In the genomic region with DNA sequence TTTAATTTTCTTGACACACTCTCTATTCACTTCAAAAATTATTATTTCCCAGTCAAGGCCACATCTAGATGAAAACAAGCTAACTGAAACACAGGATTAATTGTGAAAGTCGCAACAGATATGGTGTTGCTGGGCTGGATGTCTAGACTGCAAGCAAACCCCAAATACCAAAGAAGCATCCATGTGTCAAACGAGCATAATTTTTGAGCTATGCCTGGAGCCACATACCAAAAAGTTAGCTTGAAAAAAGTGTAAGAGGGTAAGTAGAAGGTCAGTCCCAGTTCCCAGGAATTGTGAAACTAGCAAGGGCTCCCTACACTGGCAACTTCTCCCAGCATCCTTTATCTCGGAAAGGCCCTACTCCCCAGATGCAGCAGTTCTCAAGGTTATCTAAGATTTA, we compare ENCODE assay signal across 8 mouse cellular contexts. TPM values are rescaled to one million over a fixed set of nuclear protein-coding genes. Genes with fewer than 3 reads are reported as not detected.
DNase-seq lines count a peak whose midpoint lies in the region; ATAC-seq and TF ChIP-seq lines count a peak whose summit lies in the region.

No protein-coding gene starts in this region.

- H3K4me3 ChIP-seq in lung, embryonic 16.5 days (ENCODE audit: low read length) = peak overlapping the region; percentile 94
- peak overlapping the region; percentile 96 for H3K4me3 ChIP-seq in forebrain, embryonic 12.5 days (replicated peaks)
- peak overlapping the region; percentile 91 for H3K4me3 ChIP-seq in limb, embryonic 13.5 days
- peak overlapping the region; percentile 88 for H3K4me3 ChIP-seq in stomach, embryonic 14.5 days (ENCODE audit: low read depth, low read length)
- H3K4me3 ChIP-seq in thymus, adult 2 months (ENCODE audit: control insufficient read depth, insufficient read depth, low read length) = no peak overlapping the region

- H3K9me3 ChIP-seq in lung, embryonic 16.5 days (ENCODE audit: control insufficient read depth, low read length) = no peaks in the 10 kb centered on the region
- H3K9me3 ChIP-seq in forebrain, embryonic 12.5 days = no peaks in the 10 kb centered on the region
- no peaks in the 10 kb centered on the region for H3K9me3 ChIP-seq in limb, embryonic 13.5 days
- no peaks in the 10 kb centered on the region for H3K9me3 ChIP-seq in stomach, embryonic 14.5 days (ENCODE audit: control insufficient read depth, low read depth, low read length)

- TF ChIP-seq CTCF in thymus, adult 2 months (IDR thresholded peaks at IDR 0.05; ENCODE audit: borderline replicate concordance, control insufficient read depth, extremely low read depth, insufficient read depth, low read length, poor library complexity) = no peak

- H3K9ac ChIP-seq in lung, embryonic 16.5 days (ENCODE audit: low read length) = peak overlapping the region; percentile 97
- peak overlapping the region; percentile 98 for H3K9ac ChIP-seq in forebrain, embryonic 12.5 days
- peak overlapping the region; percentile 98 for H3K9ac ChIP-seq in limb, embryonic 13.5 days
- H3K9ac ChIP-seq in stomach, embryonic 14.5 days (replicated peaks; ENCODE audit: low read depth, low read length) = no peak overlapping the region

- 12% methylated on average over 3 of the region's 3 CpGs for WGBS in lung, embryonic 16.5 days
- 7% methylated on average over 3 of the region's 3 CpGs for WGBS in forebrain, embryonic 12.5 days
- WGBS in limb, embryonic 13.5 days = 21% methylated on average over 3 of the region's 3 CpGs
- 15% methylated on average over 3 of the region's 3 CpGs for WGBS in stomach, embryonic 14.5 days
- WGBS in thymus, adult 2 months = 43% methylated on average over 3 of the region's 3 CpGs

- H3K27ac ChIP-seq in lung, embryonic 16.5 days (ENCODE audit: low read length) = peak overlapping the region; percentile 96
- H3K27ac ChIP-seq in forebrain, embryonic 12.5 days = no peak overlapping the region
- no peak overlapping the region; the same call in 1 of the 2 replicates for H3K27ac ChIP-seq in limb, embryonic 13.5 days
- no peak overlapping the region for H3K27ac ChIP-seq in stomach, embryonic 14.5 days (ENCODE audit: low read length)
- no peak overlapping the region for H3K27ac ChIP-seq in thymus, adult 2 months (ENCODE audit: control insufficient read depth, insufficient read depth, low read length)

- H3K36me3 ChIP-seq in lung, embryonic 16.5 days (ENCODE audit: control insufficient read depth, insufficient read depth, low read length) = 0 out of 2 replicates have a peak, but pooled peaks cover 2% of the 10 kb centered on the region
- H3K36me3 ChIP-seq in forebrain, embryonic 12.5 days (replicated peaks) = no peaks in the 10 kb centered on the region; the same call in 1 of the 2 replicates
- peaks cover 7% of the 10 kb centered on the region; the same call in 1 of the 2 replicates for H3K36me3 ChIP-seq in limb, embryonic 13.5 days
- peaks cover 7% of the 10 kb centered on the region for H3K36me3 ChIP-seq in stomach, embryonic 14.5 days (ENCODE audit: control insufficient read depth, insufficient read depth, low read length)
- no peaks in the 10 kb centered on the region for H3K36me3 ChIP-seq in thymus, adult 2 months (ENCODE audit: control insufficient read depth, insufficient read depth, low read length)

- peak overlapping the region; percentile 87 for H3K4me2 ChIP-seq in lung, embryonic 16.5 days (ENCODE audit: low read depth, low read length)
- H3K4me2 ChIP-seq in forebrain, embryonic 12.5 days = peak overlapping the region; percentile 65
- H3K4me2 ChIP-seq in limb, embryonic 13.5 days (replicated peaks) = peak overlapping the region; percentile 76
- H3K4me2 ChIP-seq in stomach, embryonic 14.5 days (replicated peaks; ENCODE audit: low read depth, low read length) = peak overlapping the region; percentile 65

- TF ChIP-seq POLR2A in thymus, adult 2 months (IDR thresholded peaks at IDR 0.05; ENCODE audit: control insufficient read depth, extremely low read depth, insufficient read depth, low read length, poor library complexity) = no peak

- DNase-seq in lung, postnatal 4 days = no peak
- DNase-seq in retina, postnatal 1 day = no peak
- no peak for DNase-seq in thymus, adult 2 months

- ATAC-seq in lung, embryonic 16.5 days (ENCODE audit: low read depth) = no peak
- no peak for ATAC-seq in forebrain, embryonic 12.5 days (ENCODE audit: low FRiP score)
- ATAC-seq in limb, embryonic 13.5 days (ENCODE audit: low FRiP score, low read depth) = no peak
- no peak for ATAC-seq in stomach, embryonic 14.5 days (ENCODE audit: insufficient number of reproducible peaks, insufficient read depth, low FRiP score, low read depth)
- ATAC-seq in activated CD4-positive, CD25-positive, alpha-beta regulatory T cell, adult 4 months = no peak

- peaks cover 14% of the 10 kb centered on the region; the same call in 1 of the 2 replicates for H3K4me1 ChIP-seq in lung, embryonic 16.5 days (replicated peaks; ENCODE audit: control insufficient read depth, insufficient read depth, low read length)
- H3K4me1 ChIP-seq in forebrain, embryonic 12.5 days = peaks cover 34% of the 10 kb centered on the region
- H3K4me1 ChIP-seq in limb, embryonic 13.5 days = peaks cover 26% of the 10 kb centered on the region
- H3K4me1 ChIP-seq in stomach, embryonic 14.5 days (ENCODE audit: control insufficient read depth, insufficient read depth, low read length) = peaks cover 16% of the 10 kb centered on the region; the same call in 1 of the 2 replicates
- no peaks in the 10 kb centered on the region for H3K4me1 ChIP-seq in thymus, adult 2 months (replicated peaks; ENCODE audit: control insufficient read depth, insufficient read depth, low read length)

- H3K27me3 ChIP-seq in lung, embryonic 16.5 days (ENCODE audit: control insufficient read depth, insufficient read depth, low read depth, low read length) = no peaks in the 10 kb centered on the region
- H3K27me3 ChIP-seq in forebrain, embryonic 12.5 days = no peaks in the 10 kb centered on the region
- H3K27me3 ChIP-seq in limb, embryonic 13.5 days = no peaks in the 10 kb centered on the region
- no peaks in the 10 kb centered on the region for H3K27me3 ChIP-seq in stomach, embryonic 14.5 days (ENCODE audit: control insufficient read depth, insufficient read depth, low read length)
- H3K27me3 ChIP-seq in thymus, adult 2 months (ENCODE audit: control insufficient read depth, insufficient read depth, low read length) = no peaks in the 10 kb centered on the region

RNA-seq across cellular contexts. Expression of gene Sinhcaf, which starts 2.6 kb away (rescaled TPM):
- 91.0 and 99.0 TPM in 2 replicates for polyA plus RNA-seq in lung, embryonic 16.5 days (2015; fragmentation: Nextera tagmentation; extraction: Ambion mirVana)
- 223 and 235 TPM in 2 replicates for polyA plus RNA-seq in forebrain, embryonic 12.5 days (2016; fragmentation: Nextera tagmentation; extraction: Ambion mirVana)
- polyA plus RNA-seq in limb, embryonic 13.5 days (2015; fragmentation: Nextera tagmentation; extraction: Ambion mirVana) = 107 and 108 TPM in 2 replicates
- 118 and 129 TPM in 2 replicates for polyA plus RNA-seq in stomach, embryonic 14.5 days (2014; fragmentation: Nextera tagmentation; extraction: Ambion mirVana)
- polyA plus RNA-seq in activated CD4-positive, CD25-positive, alpha-beta regulatory T cell, adult 4 months (2017; shearing (Covaris generic)) = 10 to 100 TPM; 61.4 to 62.9 TPM
- 7.8 and 8.9 TPM in 2 replicates for polyA plus RNA-seq in thymus, adult 2 months (2012; rRNA removed)

RNA-seq across cellular contexts. Expression of gene Caprin2, which starts 47.7 kb away (rescaled TPM):
- polyA plus RNA-seq in lung, embryonic 16.5 days (2015; fragmentation: Nextera tagmentation; extraction: Ambion mirVana) = 14.9 and 15.2 TPM in 2 replicates
- 20.7 and 22.4 TPM in 2 replicates for polyA plus RNA-seq in forebrain, embryonic 12.5 days (2016; fragmentation: Nextera tagmentation; extraction: Ambion mirVana)
- polyA plus RNA-seq in limb, embryonic 13.5 days (2015; fragmentation: Nextera tagmentation; extraction: Ambion mirVana) = 15.1 and 17.7 TPM in 2 replicates
- polyA plus RNA-seq in stomach, embryonic 14.5 days (2014; fragmentation: Nextera tagmentation; extraction: Ambion mirVana) = 13.9 and 14.7 TPM in 2 replicates
- 1 to 10 TPM; 2.9 to 3.7 TPM for polyA plus RNA-seq in activated CD4-positive, CD25-positive, alpha-beta regulatory T cell, adult 4 months (2017; shearing (Covaris generic))
- 6.3 and 9.5 TPM in 2 replicates for polyA plus RNA-seq in thymus, adult 2 months (2012; rRNA removed)
